Mouse (Mus musculus): Measurements from ENCODE around the gene Disp3.

DNA sequence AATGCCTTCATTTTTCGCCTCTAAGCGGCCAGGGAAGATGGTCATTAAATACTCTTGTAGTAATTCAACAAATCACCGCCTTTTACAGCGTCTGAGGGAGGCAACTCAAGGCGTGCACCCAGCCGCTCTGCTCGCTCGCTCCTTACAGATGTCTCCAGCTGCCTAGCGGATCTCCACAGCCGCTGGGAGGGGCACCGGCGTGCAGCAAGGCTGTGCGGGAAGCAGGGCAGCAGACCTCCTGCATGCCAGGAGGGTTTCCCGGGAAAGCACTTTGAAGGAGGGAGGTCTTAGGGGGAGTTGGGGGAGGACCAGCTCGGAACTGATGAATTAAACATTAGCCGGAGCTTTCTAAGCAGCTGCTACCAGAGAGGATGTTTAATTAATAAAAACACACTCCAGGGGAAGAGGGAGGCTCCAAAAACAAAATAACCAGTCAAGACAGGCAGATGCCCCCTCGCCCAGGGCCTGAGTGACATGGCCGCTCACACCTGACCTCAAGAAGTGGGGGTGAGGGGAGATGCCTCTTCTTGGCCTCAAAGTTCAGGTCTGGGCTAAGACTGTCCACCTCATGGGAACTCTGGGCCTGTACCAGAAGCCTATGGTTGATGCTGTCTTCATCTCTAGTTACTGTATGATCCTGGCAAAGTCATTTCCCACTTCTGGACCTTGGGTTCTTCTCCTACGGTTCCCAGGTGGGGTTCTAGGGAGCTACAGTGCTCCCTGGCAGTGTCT is 39.7 kb upstream of the Disp3 start:
- no peak for TF ChIP-seq EP300 (IDR thresholded peaks at IDR 0.05)
- no peak for TF ChIP-seq CTCF (IDR thresholded peaks at IDR 0.05)
